9 mouse cellular contexts compared by ENCODE assay signal in genomic region chrX:105764162-105765004, GRCm38 (mm10). TPM values are rescaled to one million over a fixed set of nuclear protein-coding genes. Genes with fewer than 3 reads are reported as not detected.
DNase-seq lines count a peak whose midpoint lies in the region; ATAC-seq lines count a peak whose summit lies in the region.
"Had no signal": no experiment of that assay in that cellular context is flagged by ENCODE, and none has a peak within 500 bp of the region (broad histone marks: within the 10 kb centered on the region; RNA-seq: fewer than 3 reads in every experiment).

TSS of gene Fgf16 (plus strand) at chrX:105764279.

- peak within 1 kb of the TSS; percentile 18; the same call in 1 of the 2 replicates for H3K9ac ChIP-seq in kidney, embryonic 14.5 days (ENCODE audit: low read depth, low read length)
- peak within 1 kb of the TSS; percentile 27; the same call in 1 of the 2 replicates for H3K9ac ChIP-seq in forebrain, embryonic 11.5 days (ENCODE audit: low read length)
- peak within 1 kb of the TSS; percentile 14; the same call in 1 of the 2 replicates for H3K9ac ChIP-seq in hindbrain, embryonic 12.5 days

- no peak within 1 kb of the TSS for H3K27ac ChIP-seq in kidney, embryonic 14.5 days (ENCODE audit: low read depth, low read length)
- H3K27ac ChIP-seq in forebrain, embryonic 11.5 days (ENCODE audit: low read depth, low read length): no peak within 1 kb of the TSS
- no peak within 1 kb of the TSS for H3K27ac ChIP-seq in hindbrain, embryonic 12.5 days

- no peaks in the 10 kb centered on the region for H3K4me1 ChIP-seq in kidney, embryonic 14.5 days (ENCODE audit: control insufficient read depth, insufficient read depth, low read length)
- H3K4me1 ChIP-seq in forebrain, embryonic 11.5 days (replicated peaks; ENCODE audit: control insufficient read depth, insufficient read depth, low read length): no peaks in the 10 kb centered on the region
- peaks cover 7% of the 10 kb centered on the region; the same call in 1 of the 2 replicates for H3K4me1 ChIP-seq in hindbrain, embryonic 12.5 days

- H3K36me3 ChIP-seq in kidney, embryonic 14.5 days (ENCODE audit: control insufficient read depth, insufficient read depth, low read length): no peaks in the 10 kb centered on the region
- H3K36me3 ChIP-seq in forebrain, embryonic 11.5 days (ENCODE audit: control insufficient read depth, insufficient read depth, low read length): no peaks in the 10 kb centered on the region
- no peaks in the 10 kb centered on the region for H3K36me3 ChIP-seq in hindbrain, embryonic 12.5 days

- H3K4me3 ChIP-seq in kidney, embryonic 14.5 days (ENCODE audit: low read length): peak within 1 kb of the TSS; percentile 37
- H3K4me3 ChIP-seq in forebrain, embryonic 11.5 days (ENCODE audit: low read depth, low read length): peak within 1 kb of the TSS; percentile 31
- peak within 1 kb of the TSS; percentile 36 for H3K4me3 ChIP-seq in hindbrain, embryonic 12.5 days

- no peak for DNase-seq in kidney, adult 11 months
- DNase-seq in R1 (ENCODE audit: low read depth, low spot score): peak; percentile 23
- DNase-seq in forebrain, embryonic 11.5 days (ENCODE audit: low spot score): peak; percentile 55
- peak; percentile 4 for DNase-seq in testis, postnatal 14 days (ENCODE audit: low spot score)
- no peak for DNase-seq in spleen, adult 12 weeks (ENCODE audit: low spot score)

- peak within 1 kb of the TSS; percentile 55 for H3K4me2 ChIP-seq in kidney, embryonic 14.5 days (replicated peaks; ENCODE audit: low read depth, low read length)
- peak within 1 kb of the TSS; percentile 57 for H3K4me2 ChIP-seq in forebrain, embryonic 11.5 days (ENCODE audit: low read depth, low read length, severe bottlenecking)
- peak within 1 kb of the TSS; percentile 58 for H3K4me2 ChIP-seq in hindbrain, embryonic 12.5 days (replicated peaks)

- peaks cover 36% of the 10 kb centered on the region for H3K27me3 ChIP-seq in kidney, embryonic 14.5 days (ENCODE audit: control insufficient read depth, insufficient read depth, low read length)
- H3K27me3 ChIP-seq in forebrain, embryonic 11.5 days (ENCODE audit: control insufficient read depth, insufficient read depth, low read length): peaks cover 39% of the 10 kb centered on the region
- H3K27me3 ChIP-seq in hindbrain, embryonic 12.5 days: peaks cover 65% of the 10 kb centered on the region

- no peaks in the 10 kb centered on the region for H3K9me3 ChIP-seq in kidney, embryonic 14.5 days (ENCODE audit: control insufficient read depth, low read length)
- H3K9me3 ChIP-seq in forebrain, embryonic 11.5 days (ENCODE audit: control insufficient read depth, low read length): no peaks in the 10 kb centered on the region
- H3K9me3 ChIP-seq in hindbrain, embryonic 12.5 days (replicated peaks): 0 out of 2 replicates have a peak, but pooled peaks cover 2% of the 10 kb centered on the region

- peak; percentile 45; the same call in 1 of the 2 replicates for ATAC-seq in kidney, embryonic 14.5 days (ENCODE audit: low FRiP score, low TSS enrichment)
- peak; percentile 35 for ATAC-seq in forebrain, embryonic 11.5 days (replicated peaks; ENCODE audit: low FRiP score)
- peak; percentile 38 for ATAC-seq in hindbrain, embryonic 12.5 days (ENCODE audit: low FRiP score)
- ATAC-seq in megakaryocyte, adult 5-6 weeks (ENCODE audit: poor library complexity, severe bottlenecking): peak; percentile 48; the same call in 1 of the 2 replicates
- ATAC-seq: Patski had no signal

- 19% methylated on average over 77 of the region's 86 CpGs for WGBS in kidney, embryonic 14.5 days
- 18% methylated on average over 74 of the region's 86 CpGs for WGBS in forebrain, embryonic 11.5 days
- 19% methylated on average over 42 of the region's 86 CpGs for WGBS in hindbrain, embryonic 12.5 days

RNA-seq across cellular contexts. Expression of gene Fgf16, which starts in this region (rescaled TPM):
- not detected in 2 replicates for polyA plus RNA-seq in kidney, embryonic 14.5 days (2014; fragmentation: Nextera tagmentation; extraction: Ambion mirVana)
- polyA plus RNA-seq in forebrain, embryonic 11.5 days (2014; fragmentation: Nextera tagmentation; extraction: Ambion mirVana): 0.11 TPM in 1 of 2 replicates, not detected in the other
- polyA plus RNA-seq in hindbrain, embryonic 12.5 days (2016; fragmentation: Nextera tagmentation; extraction: Ambion mirVana): 0.23 and 0.37 TPM in 2 replicates
- not detected in 2 replicates for total RNA-seq in megakaryocyte, adult 5-6 weeks (2015)
- not detected in 2 replicates for total RNA-seq in megakaryocyte, adult 5-6 weeks (2017)
- polyA plus RNA-seq: Patski had no signal

Comparison
In these comparisons a context has a peak if more than half of its experiments do, and no peak if none do; other contexts are left out.
1. Peak in ATAC-seq, H3K4me3 ChIP-seq, H3K9ac ChIP-seq and H3K4me2 ChIP-seq in kidney, embryonic 14.5 days; RNA of the gene not detected or under 1 TPM.
2. Peak in DNase-seq, ATAC-seq, H3K4me3 ChIP-seq, H3K9ac ChIP-seq and H3K4me2 ChIP-seq in forebrain, embryonic 11.5 days; RNA of the gene not detected or under 1 TPM.
3. Peak in ATAC-seq, H3K4me3 ChIP-seq, H3K9ac ChIP-seq and H3K4me2 ChIP-seq in hindbrain, embryonic 12.5 days; RNA of the gene not detected or under 1 TPM.
4. Peak in ATAC-seq in megakaryocyte, adult 5-6 weeks; RNA of the gene not detected or under 1 TPM.
5. DNase-seq: peak in R1 (single experiment) and testis, postnatal 14 days (single experiment); none in kidney, adult 11 months (single experiment) and spleen, adult 12 weeks (single experiment).
6. Peak in every context shown above with its lines, with median percentiles within 50 percentile points of each other: ATAC-seq, H3K4me2 ChIP-seq, H3K4me3 ChIP-seq and H3K9ac ChIP-seq.